Mouse (Mus musculus) liver, embryonic 14.5 days (tissue): Measurements from ENCODE around the gene Gtf2ird2.

Source experiments
- CTCF ChIP-seq: IDR thresholded peaks from 2 replicates; pipeline ENCODE4 v1.5.1; 2016; ENCODE audit warnings: antibody characterized with exemption, low read depth, control low read depth
- EP300 ChIP-seq: IDR thresholded peaks from 2 replicates; pipeline ENCODE4 v1.6.1; 2016; ENCODE audit warnings: antibody characterized with exemption, low read depth

DNA sequence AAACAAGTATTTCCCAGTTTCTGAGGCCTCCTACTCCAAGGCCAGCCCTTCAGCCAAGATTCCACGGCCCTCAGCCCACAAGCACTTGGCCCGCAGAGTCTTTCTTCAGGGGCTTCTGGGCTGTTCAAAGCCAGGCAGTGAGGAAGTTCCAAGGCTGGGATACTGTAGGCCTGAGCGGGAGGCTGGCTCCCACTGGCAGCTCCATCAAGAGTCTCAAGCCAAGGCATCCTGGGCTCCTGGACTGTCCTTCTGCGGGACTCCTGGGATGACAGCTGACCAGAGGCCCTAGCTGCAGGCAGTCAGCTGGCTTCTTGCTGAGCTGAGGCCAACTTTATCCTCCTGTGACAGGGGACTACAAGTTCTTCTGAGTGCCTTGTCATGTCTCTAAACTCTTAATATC, 35.7 kb upstream of the Gtf2ird2 start:
- TF ChIP-seq CTCF, result no peak
- no peak for TF ChIP-seq EP300
